Mouse (Mus musculus) lung, adult 2 months (tissue): ENCODE results near the gene Soat2.

Experiments used
- CTCF ChIP-seq: fragments of 200-500 bp; IDR thresholded peaks from 2 replicates; pipeline ENCODE4 v1.5.1; 2011; ENCODE audit warnings: mild to moderate bottlenecking, low read length, control low read depth; ENCODE audit not compliant: insufficient read depth
- POLR2A ChIP-seq: fragments of 200-500 bp; IDR thresholded peaks from 2 replicates; pipeline ENCODE4 v1.6.1; 2011; ENCODE audit warnings: low read depth, mild to moderate bottlenecking, control low read depth, low read length, borderline replicate concordance; ENCODE audit errors: extremely low read depth

GRCm38 (mm10) chr15:102188883-102189282, 38.6 kb downstream of the Soat2 start:
- no peak for TF ChIP-seq CTCF
- TF ChIP-seq POLR2A = no peak
